Mouse (Mus musculus) Patski (cell line): ENCODE results near the gene Utrn. TPM values are rescaled to one million over a fixed set of nuclear protein-coding genes. Genes with fewer than 3 reads are reported as not detected.

Experiments used
- ATAC-seq: fragments of 100-300 bp; one replicate; pipeline ENCODE4 v1.8.0; 2021
- CTCF ChIA-PET: fragments of 350-600 bp; sonication (Branson Sonifier 250); formaldehyde crosslinking; loops from one replicate; lab custom pipeline; 2022; ENCODE audit warnings: inconsistent platforms; lab: Charles Lee
- POLR2A ChIA-PET: fragments of 350-600 bp; sonication (Branson Sonifier 250); formaldehyde crosslinking; loops from one replicate; lab custom pipeline; 2022; ENCODE audit warnings: antibody characterized with exemption, inconsistent platforms; lab: Charles Lee
- DNase-seq: peaks from one replicate; pipeline ENCODE4 v3.0.0-alpha.2; 2011; ENCODE audit warnings: low read depth, low spot score
- H3K27me3 ChIP-seq: fragments of 371-371 bp; one replicate; pipeline ENCODE4 v1.5.1; 2021
- CTCF ChIP-seq: fragments of 100-300 bp; IDR thresholded peaks from one replicate; pipeline ENCODE4 v1.5.1; 2021
- in situ Hi-C: fragments of 300-500 bp; cut with MboI; formaldehyde crosslinking; loops from 3 replicates; pipeline ENCODE4 v1.11.1; 2018; ENCODE audit warnings: low pct_unique_long_range_greater_than_20kb, mixed read lengths
- polyA plus RNA-seq: library from polyadenylated mRNA; unstranded; gene quantifications from one replicate; pipeline ENCODE4 v1.2.3, GENCODE M21; 2021

Utrn gene
- polyA plus RNA-seq = 40.9 TPM

DNA sequence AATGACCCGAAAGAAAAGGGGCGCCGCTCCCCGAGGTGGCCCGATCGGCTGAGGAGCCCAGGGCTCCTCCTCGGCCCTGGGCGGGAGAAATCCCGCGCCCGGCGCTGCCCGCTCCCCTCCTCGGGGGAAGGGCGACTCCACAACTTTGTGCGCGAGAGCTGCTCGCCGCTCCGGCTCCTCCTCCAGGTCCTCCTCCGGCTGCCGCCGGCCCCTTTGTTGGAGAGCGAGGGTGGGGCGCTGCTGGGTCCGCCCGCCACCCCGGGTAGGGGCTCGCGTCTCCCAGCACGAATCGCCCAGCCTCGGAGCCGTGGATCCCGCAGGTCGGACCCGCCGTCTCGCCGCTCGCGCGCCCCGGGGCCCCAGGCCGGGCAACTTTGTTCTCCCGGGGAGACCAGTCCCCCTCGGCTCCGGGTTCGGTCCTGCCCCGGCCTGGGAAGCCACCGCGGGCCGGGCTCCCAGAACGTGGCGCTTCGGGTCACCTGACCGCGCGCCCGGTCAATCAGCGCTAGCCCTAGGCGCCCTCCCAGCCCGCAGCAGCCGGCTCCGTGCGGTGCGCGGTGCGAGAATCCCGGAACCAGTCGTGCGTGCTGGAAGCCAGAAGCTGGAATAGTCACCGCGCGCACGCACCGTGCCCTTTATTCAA, at the start of gene Utrn:
Gene Utrn, minus strand, starts transcription at position 337 of the 643 bp plus-strand sequence.
- no peak for DNase-seq
- no peak for TF ChIP-seq CTCF
- peak; percentile 61 for ATAC-seq
- H3K27me3 ChIP-seq = no peaks in the 10 kb centered on the region
- POLR2A ChIA-PET = interaction anchor here (0.8 to 1.6 kb wide), 9 partner anchors 9 to 176 kb away, joined by 3 to 8 read pairs (median 3); no protein-coding TSS in a partner anchor
- in situ Hi-C loops = loop anchor here (5.0 kb wide), 2 partner anchors 128 to 177 kb away; no protein-coding TSS in a partner anchor
- CTCF ChIA-PET = no interaction called here

DNA sequence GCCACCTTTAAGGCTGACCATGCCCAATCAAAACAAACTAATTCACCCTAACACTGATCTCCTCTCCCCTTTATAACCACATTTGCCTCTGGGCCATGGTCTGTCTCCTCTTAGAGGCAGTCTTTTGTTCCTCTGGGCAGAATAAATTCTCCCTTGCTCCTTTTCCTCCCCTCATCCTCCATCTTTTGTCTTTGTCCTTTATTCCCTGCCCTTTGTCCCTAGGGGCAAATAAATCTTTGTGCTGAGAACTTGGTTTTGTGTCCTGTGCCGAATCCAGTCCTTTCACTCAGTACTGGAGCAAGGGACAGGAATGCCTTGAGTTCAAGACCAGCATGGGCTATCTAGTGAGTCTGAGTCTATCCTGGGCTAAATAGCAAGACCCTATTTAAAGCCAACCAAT, 48.5 kb upstream of the Utrn start:
- DNase-seq = no peak
- ChIA-PET CTCF (interaction anchor here (1.4 kb wide), 1 partner anchor 8 kb away, joined by 3 read pairs; no protein-coding TSS in a partner anchor), POLR2A (no interaction called here)
- H3K27me3 ChIP-seq = no peaks in the 10 kb centered on the region
- ATAC-seq = no peak
- in situ Hi-C loops = no loop called here
- no peak for TF ChIP-seq CTCF

DNA sequence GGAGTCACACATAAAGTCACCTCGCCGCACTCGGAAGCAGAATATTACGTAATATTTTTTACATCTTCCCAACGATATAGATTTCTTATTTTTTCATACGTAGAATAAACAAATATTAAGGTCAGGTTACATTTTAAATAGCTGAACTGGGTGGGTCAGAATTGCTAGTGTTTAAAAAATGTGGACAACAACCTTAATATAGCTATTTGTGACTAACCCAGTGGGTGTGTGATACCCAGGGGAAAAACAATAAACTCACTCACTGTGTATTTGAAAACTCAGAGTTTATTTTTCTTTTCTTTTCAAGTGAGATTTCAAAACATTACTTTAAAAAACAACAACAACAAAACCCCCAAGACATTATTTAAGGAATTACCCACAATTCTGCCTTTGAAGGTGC, 47.2 kb upstream of the Utrn start:
- POLR2A ChIA-PET = no interaction called here
- CTCF ChIA-PET = interaction anchor here (2.0 kb wide), 1 partner anchor 49 kb away, joined by 6 read pairs; no protein-coding TSS in a partner anchor
- DNase-seq = no peak
- H3K27me3 ChIP-seq = no peaks in the 10 kb centered on the region
- TF ChIP-seq CTCF = no peak
- in situ Hi-C loops = no loop called here
- ATAC-seq = no peak

DNA sequence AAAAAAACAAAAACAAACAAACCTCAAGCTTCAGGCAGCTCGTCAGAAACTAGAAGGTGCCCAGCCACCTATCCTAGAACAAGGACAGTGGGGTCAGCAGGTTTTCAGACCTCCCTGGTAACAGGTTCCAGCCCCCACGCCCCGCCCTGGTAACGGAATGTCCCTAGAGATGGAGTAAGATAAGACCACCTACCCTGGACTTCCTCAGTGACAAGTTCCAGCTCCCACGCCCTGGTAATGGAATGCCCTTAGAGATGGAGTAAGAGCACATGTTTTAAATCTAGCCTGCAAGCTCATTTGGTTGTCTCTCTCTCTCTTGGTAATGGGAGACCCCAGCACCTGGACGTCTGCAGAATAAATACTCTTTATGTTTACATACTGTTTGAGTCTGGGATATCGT, 46.7 kb upstream of the Utrn start:
- ChIA-PET CTCF (interaction anchor here (2.0 kb wide), 1 partner anchor 49 kb away, joined by 6 read pairs; no protein-coding TSS in a partner anchor), POLR2A (no interaction called here)
- in situ Hi-C loops = no loop called here
- ATAC-seq = no peak
- TF ChIP-seq CTCF = no peak
- H3K27me3 ChIP-seq = no peaks in the 10 kb centered on the region
- no peak for DNase-seq

DNA sequence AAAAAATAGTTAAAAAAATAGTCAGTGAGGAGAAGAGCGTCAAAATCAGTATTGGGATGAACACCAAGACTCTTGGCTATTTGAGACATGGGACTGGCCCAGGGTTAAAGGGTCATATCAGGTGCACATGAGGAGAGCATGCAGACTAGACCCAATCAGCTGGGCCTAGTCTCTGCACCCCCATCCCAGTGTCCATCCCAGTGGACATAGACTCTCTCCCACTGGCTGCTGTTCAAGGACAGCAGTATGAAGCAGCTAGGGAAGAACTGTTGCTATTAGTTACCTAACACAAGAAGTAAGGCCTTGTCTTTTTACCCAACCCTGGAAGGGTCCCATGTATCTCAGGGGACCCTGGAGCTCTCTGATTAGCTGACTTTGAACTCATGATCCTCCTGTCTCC, 45.0 kb upstream of the Utrn start:
- CTCF ChIA-PET = no interaction called here
- DNase-seq (no peak), ATAC-seq (no peak)
- no peaks in the 10 kb centered on the region for H3K27me3 ChIP-seq
- POLR2A ChIA-PET = no interaction called here
- in situ Hi-C loops = no loop called here
- TF ChIP-seq CTCF = no peak

DNA sequence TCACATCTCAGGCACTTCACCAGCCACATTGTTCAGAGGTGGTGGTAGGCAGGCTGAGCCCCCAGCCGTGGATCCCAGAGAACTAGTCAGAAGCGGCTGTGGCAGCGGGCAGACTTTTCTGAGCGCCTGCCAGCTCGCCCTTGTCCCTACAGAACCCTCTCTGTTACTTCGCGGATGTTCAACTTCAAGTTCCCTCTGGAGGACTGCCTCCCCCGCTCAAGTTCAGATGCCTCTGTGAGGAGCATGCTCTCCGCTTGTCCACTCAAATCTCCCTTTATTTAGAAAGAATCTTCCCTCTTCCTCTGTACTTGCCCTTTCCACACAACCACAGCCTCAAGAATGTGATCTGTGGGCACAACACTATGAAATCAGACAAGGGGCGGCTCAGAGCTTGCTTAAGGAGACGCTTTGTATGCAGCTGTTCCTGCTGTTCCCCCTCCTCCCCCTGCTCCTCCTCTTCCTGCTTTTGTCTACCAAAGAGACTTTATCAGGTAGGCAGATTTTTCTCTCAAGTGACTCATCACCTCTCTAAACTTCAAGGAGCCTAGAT, 42.9 kb upstream of the Utrn start:
- no peak for DNase-seq
- ChIA-PET CTCF (no interaction called here), POLR2A (no interaction called here)
- H3K27me3 ChIP-seq = no peaks in the 10 kb centered on the region
- in situ Hi-C loops = no loop called here
- no peak for TF ChIP-seq CTCF
- ATAC-seq = no peak

DNA sequence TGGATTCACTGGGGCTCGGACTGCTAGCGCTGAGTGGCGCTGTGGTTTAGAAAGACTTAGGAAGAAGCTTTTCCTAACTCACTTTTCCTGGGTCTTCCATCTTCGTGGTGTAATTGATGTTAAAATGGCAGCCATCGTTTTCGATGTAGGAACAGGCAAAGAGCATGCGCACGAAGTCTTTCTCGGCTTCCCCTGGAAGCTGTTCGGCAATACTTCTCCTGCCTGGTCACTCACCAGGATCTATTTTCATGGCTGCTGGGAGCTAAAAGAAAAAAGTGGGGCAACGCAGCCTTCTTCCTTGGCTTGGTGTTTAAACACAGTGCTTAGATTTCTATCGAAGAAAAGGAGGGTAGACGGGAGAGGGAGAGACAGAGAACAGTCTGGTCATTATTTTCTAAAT, 42.3 kb upstream of the Utrn start:
- POLR2A ChIA-PET = no interaction called here
- in situ Hi-C loops = no loop called here
- CTCF ChIA-PET = interaction anchor here (1.5 kb wide), 1 partner anchor 12 kb away, joined by 4 read pairs; no protein-coding TSS in a partner anchor
- DNase-seq (no peak), ATAC-seq (no peak)
- no peak for TF ChIP-seq CTCF
- H3K27me3 ChIP-seq = no peaks in the 10 kb centered on the region

DNA sequence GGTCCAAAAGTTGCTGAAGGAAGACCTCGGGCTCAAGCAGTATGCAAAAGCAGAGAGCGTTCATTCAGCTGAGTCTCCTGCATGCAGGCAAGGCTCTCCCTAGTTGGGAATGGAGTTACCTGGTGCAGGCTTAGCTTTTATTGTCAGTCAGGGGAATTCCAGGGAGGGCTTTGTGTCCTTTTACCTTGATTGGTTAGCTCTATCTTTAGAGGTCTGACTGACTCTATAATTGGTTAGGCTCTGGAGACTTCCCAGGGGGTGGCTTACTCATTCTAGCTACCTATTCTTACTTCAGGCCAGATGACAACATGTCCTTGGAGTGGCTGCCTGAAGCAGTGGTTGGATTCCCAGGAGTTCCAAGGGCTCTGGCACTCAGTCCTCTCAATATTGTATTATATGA, 40.7 kb upstream of the Utrn start:
- no peak for DNase-seq
- ChIA-PET CTCF (interaction anchor here (1.0 to 1.5 kb wide), 2 partner anchors 9 to 10 kb away, joined by 3 to 4 read pairs; no protein-coding TSS in a partner anchor), POLR2A (no interaction called here)
- in situ Hi-C loops = no loop called here
- TF ChIP-seq CTCF = no peak
- ATAC-seq = no peak
- H3K27me3 ChIP-seq = no peaks in the 10 kb centered on the region

DNA sequence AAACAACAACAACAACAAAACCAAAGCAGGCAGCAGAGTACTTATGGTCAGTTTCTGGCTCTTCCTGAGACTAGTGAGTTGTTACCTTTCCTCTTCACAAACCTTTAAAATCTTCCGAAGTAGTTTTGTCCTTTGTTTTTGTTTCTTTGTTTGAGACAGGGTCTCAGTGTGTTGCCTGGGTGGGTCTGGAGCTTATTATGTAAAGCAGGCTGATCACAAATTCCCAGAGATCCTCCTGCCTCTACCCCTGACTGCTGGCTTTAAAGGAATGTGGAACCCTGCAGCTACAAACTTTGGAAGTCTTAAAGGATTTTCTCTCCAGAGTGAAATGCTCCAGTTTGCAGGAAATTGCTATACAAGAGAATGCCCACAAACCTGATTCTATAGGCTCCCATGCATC, 40.0 kb upstream of the Utrn start:
- in situ Hi-C loops = no loop called here
- DNase-seq (no peak), ATAC-seq (no peak)
- no peak for TF ChIP-seq CTCF
- ChIA-PET POLR2A (no interaction called here), CTCF (interaction anchor here (1.0 kb wide), 1 partner anchor 9 kb away, joined by 3 read pairs; no protein-coding TSS in a partner anchor)
- no peaks in the 10 kb centered on the region for H3K27me3 ChIP-seq

DNA sequence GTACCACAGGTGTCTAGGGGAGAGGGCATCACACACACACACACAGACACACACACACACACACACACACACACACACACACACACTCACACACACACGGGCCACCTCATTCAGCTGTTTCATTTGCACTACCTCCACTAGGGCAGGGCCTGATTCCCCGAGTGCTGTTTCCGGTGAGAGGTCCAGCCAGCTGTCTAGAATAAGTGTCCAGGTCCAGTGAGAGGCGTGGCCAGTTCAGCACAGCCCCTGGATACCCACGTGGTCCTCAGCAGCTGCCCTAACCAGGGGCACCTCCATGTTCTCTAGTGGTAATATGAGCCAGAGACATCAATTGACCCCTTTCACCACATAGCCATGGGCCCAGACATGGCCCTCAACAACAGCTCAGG, 35.0 kb upstream of the Utrn start:
- no peak for TF ChIP-seq CTCF
- ChIA-PET CTCF (no interaction called here), POLR2A (no interaction called here)
- H3K27me3 ChIP-seq = no peaks in the 10 kb centered on the region
- DNase-seq (no peak), ATAC-seq (no peak)
- in situ Hi-C loops = no loop called here

DNA sequence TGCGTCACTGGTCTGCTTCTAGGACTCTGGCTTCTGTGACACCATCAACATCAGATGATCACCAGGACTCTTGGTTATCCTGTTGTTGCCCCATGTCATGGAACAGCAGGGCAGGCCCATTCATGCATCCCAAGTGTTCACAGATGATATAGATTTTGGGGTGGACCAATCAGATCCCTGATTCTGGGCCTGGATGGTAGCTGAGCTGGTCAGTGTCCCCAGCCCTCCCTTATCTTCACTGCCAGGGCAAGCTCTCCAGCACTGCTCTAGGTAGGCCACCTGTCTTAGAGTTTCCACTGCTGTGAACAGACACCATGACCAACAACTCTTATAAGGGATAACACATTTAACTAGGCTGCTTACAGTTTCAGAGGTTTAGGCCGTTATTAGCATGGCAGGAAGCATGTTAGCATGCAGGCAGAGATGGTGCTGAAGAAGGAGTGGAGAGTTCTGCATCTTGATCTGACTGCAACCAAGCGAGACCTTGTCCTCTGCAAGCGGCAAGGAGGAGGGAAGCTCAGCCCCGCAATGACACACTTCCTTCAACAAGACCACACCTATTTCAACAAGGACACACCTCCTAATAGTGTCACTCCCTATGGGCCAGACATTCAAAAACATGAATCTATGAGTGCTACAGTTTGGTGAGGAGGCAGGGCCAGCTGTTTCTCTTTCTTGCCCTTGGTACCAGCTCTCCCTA, 34.4 kb upstream of the Utrn start:
- POLR2A ChIA-PET = no interaction called here
- in situ Hi-C loops = no loop called here
- no peak for ATAC-seq
- CTCF ChIA-PET = no interaction called here
- DNase-seq = no peak
- no peak for TF ChIP-seq CTCF
- no peaks in the 10 kb centered on the region for H3K27me3 ChIP-seq
